In genomic region chr2:49539745-49540144, GRCm38 (mm10) we compare ENCODE assay signal across 24 mouse cellular contexts.
DNase-seq lines count a peak whose midpoint lies in the region; ATAC-seq and TF ChIP-seq lines count a peak whose summit lies in the region.
"Had no signal": no experiment of that assay in that cellular context is flagged by ENCODE, and none has a peak within 500 bp of the region (broad histone marks: within the 10 kb centered on the region; RNA-seq: fewer than 3 reads in every experiment).

No protein-coding gene starts in this region.

- DNase-seq in liver, adult 2 months (ENCODE audit: extremely low read depth, low read depth, low spot score) = peak; percentile 52
- DNase-seq in liver, postnatal 0 days = no peak
- DNase-seq in A20 (ENCODE audit: low read depth, low spot score) = peak; percentile 7
- DNase-seq in adipocyte (ENCODE audit: low spot score) = peak; percentile 20
- no peak for DNase-seq in gastrocnemius, adult 2 months
- DNase-seq in heart, embryonic 10.5 days (ENCODE audit: low spot score) = no peak
- no peak for DNase-seq in frontal cortex, postnatal 25 days (ENCODE audit: low spot score in 2 of 2)
- DNase-seq: adrenal gland, adult 2 months; adrenal gland, adult 8-10 months; adrenal gland, postnatal 10 days; adrenal gland, postnatal 14 days; adrenal gland, postnatal 25 days; adrenal gland, postnatal 36 days; B cell, adult 2 months; cerebellum, adult 11 months; cerebellum, adult 11-12 months; cerebellum, adult 18-20 months; cerebellum, adult 2 months; cerebellum, adult 8-10 months had no signal

- no peaks in the 10 kb centered on the region for H3K27me3 ChIP-seq in liver, adult 2 months (ENCODE audit: control insufficient read depth, insufficient read depth, low read length)
- no peaks in the 10 kb centered on the region for H3K27me3 ChIP-seq in liver, postnatal 0 days (ENCODE audit: insufficient read depth, low read length)
- no peaks in the 10 kb centered on the region for H3K27me3 ChIP-seq in heart, embryonic 10.5 days (ENCODE audit: insufficient read depth, poor library complexity, severe bottlenecking)
- H3K27me3 ChIP-seq: CH12.LX, Patski had no signal

- H3K4me3 ChIP-seq in liver, adult 2 months (ENCODE audit: insufficient read depth, low read depth, low read length) = no peak overlapping the region
- H3K4me3 ChIP-seq in liver, postnatal 0 days (ENCODE audit: low read depth, low read length) = no peak overlapping the region
- no peak overlapping the region for H3K4me3 ChIP-seq in gastrocnemius, adult 2 months
- H3K4me3 ChIP-seq in heart, embryonic 10.5 days = no peak overlapping the region

- peaks cover 11% of the 10 kb centered on the region; the same call in 1 of the 2 replicates for H3K4me1 ChIP-seq in liver, adult 2 months (ENCODE audit: control insufficient read depth, insufficient read depth, low read length)
- peaks cover 3% of the 10 kb centered on the region; the same call in 1 of the 2 replicates for H3K4me1 ChIP-seq in liver, postnatal 0 days (ENCODE audit: insufficient read depth)
- no peaks in the 10 kb centered on the region for H3K4me1 ChIP-seq in heart, embryonic 10.5 days

- no peak overlapping the region for H3K9ac ChIP-seq in liver, adult 2 months (ENCODE audit: low read depth, low read length)
- no peak overlapping the region for H3K9ac ChIP-seq in liver, postnatal 0 days (replicated peaks)

- no peak for TF ChIP-seq POLR2A in liver, adult 2 months (IDR thresholded peaks at IDR 0.05; ENCODE audit: extremely low read depth, insufficient read depth, low read length)

- no peak overlapping the region for H3K4me2 ChIP-seq in liver, postnatal 0 days (ENCODE audit: low read depth, low read length)

- ATAC-seq in liver, postnatal 0 days = no peak
- ATAC-seq in CD4-positive, CD25-positive, alpha-beta regulatory T cell, adult 4 months = peak; percentile 56
- ATAC-seq: activated CD4-positive, CD25-positive, alpha-beta regulatory T cell, adult 4 months; Patski had no signal

- H3K36me3 ChIP-seq in liver, adult 2 months (ENCODE audit: control insufficient read depth, insufficient read depth, low read length) = peaks cover 13% of the 10 kb centered on the region
- H3K36me3 ChIP-seq in liver, postnatal 0 days (replicated peaks; ENCODE audit: insufficient read depth, low read length) = peaks cover 31% of the 10 kb centered on the region
- H3K36me3 ChIP-seq in heart, embryonic 10.5 days = peaks cover 15% of the 10 kb centered on the region

- intact Hi-C loops in gastrocnemius, adult 2 months (cut with DNase I) = no loop called here

- 56% methylated on average over 2 of the region's 2 CpGs for WGBS in liver, adult 2 months
- WGBS in liver, postnatal 0 days (ENCODE audit: insufficient replicate concordance) = 75% methylated on average over 2 of the region's 2 CpGs
- WGBS in heart, embryonic 10.5 days = 85% methylated on average over 2 of the region's 2 CpGs

- TF ChIP-seq CTCF in liver, adult 2 months (IDR thresholded peaks at IDR 0.05; ENCODE audit: low read depth, low read length) = no peak
- TF ChIP-seq CTCF in liver, postnatal 0 days (IDR thresholded peaks at IDR 0.05; ENCODE audit: low read depth) = no peak
- no peak for TF ChIP-seq CTCF in gastrocnemius, adult 2 months (IDR thresholded peaks at IDR 0.05)

- TF ChIP-seq EP300 in liver, postnatal 0 days (IDR thresholded peaks at IDR 0.05; ENCODE audit: low read depth) = no peak

- no peaks in the 10 kb centered on the region for H3K79me2 ChIP-seq in liver, adult 2 months (ENCODE audit: control insufficient read depth, insufficient read depth, low read length)

- H3K9me3 ChIP-seq in liver, postnatal 0 days (ENCODE audit: low read length) = no peaks in the 10 kb centered on the region
- no peaks in the 10 kb centered on the region for H3K9me3 ChIP-seq in heart, embryonic 10.5 days
- H3K9me3 ChIP-seq: G1E had no signal

- H3K27ac ChIP-seq in liver, adult 2 months (replicated peaks; ENCODE audit: insufficient read depth, low read depth, low read length) = no peak overlapping the region
- H3K27ac ChIP-seq in liver, postnatal 0 days (ENCODE audit: low read depth) = no peak overlapping the region
- no peak overlapping the region for H3K27ac ChIP-seq in gastrocnemius, adult 2 months
- H3K27ac ChIP-seq in heart, embryonic 10.5 days = no peak overlapping the region

Comparison
In these comparisons a context has a peak if more than half of its experiments do, and no peak if none do; other contexts are left out.
1. DNase-seq: peak in liver, adult 2 months (single experiment), A20 (single experiment) and adipocyte (single experiment); none in liver, postnatal 0 days (single experiment), gastrocnemius, adult 2 months (single experiment), heart, embryonic 10.5 days (single experiment) and frontal cortex, postnatal 25 days (0 of 2).